Mouse (Mus musculus) hindbrain, embryonic 12.5 days (tissue): ENCODE measurements around the gene Rcl1. TPM values are rescaled to one million over a fixed set of nuclear protein-coding genes. Genes with fewer than 3 reads are reported as not detected.

Experiments
- ATAC-seq: fragments of 200-750 bp; cut with Nextera tagmentation; 2 replicates; pipeline ENCODE4 v1.8.0; 2017; ENCODE audit warnings: moderate TSS enrichment; ENCODE audit not compliant: low FRiP score
- H3K27ac ChIP-seq: fragments of 300-500 bp; sonication (generic); 2 replicates; pipeline ENCODE4 v1.5.1; 2016; ENCODE audit warnings: mild to moderate bottlenecking
- H3K27me3 ChIP-seq: fragments of 300-500 bp; sonication (generic); 2 replicates; pipeline ENCODE4 v1.6.1; 2016; ENCODE audit warnings: mild to moderate bottlenecking
- H3K36me3 ChIP-seq: fragments of 300-500 bp; sonication (generic); 2 replicates; pipeline ENCODE4 v1.6.1; 2016; ENCODE audit warnings: mild to moderate bottlenecking
- H3K4me1 ChIP-seq: fragments of 300-500 bp; sonication (generic); 2 replicates; pipeline ENCODE4 v1.6.1; 2016
- H3K4me2 ChIP-seq: fragments of 300-500 bp; sonication (generic); replicated peaks from 2 replicates; pipeline ENCODE4 v1.6.1; 2016; ENCODE audit warnings: mild to moderate bottlenecking
- H3K4me3 ChIP-seq: fragments of 300-500 bp; sonication (generic); 2 replicates; pipeline ENCODE4 v1.5.1; 2016; ENCODE audit warnings: mild to moderate bottlenecking
- H3K9ac ChIP-seq: fragments of 300-500 bp; sonication (generic); 2 replicates; pipeline ENCODE4 v1.6.1; 2016; ENCODE audit warnings: mild to moderate bottlenecking, moderate library complexity
- H3K9me3 ChIP-seq: fragments of 300-500 bp; sonication (generic); replicated peaks from 2 replicates; pipeline ENCODE4 v1.6.1; 2016; ENCODE audit warnings: mild to moderate bottlenecking
- WGBS: fragments of 180-500 bp; shearing (Covaris S2); methylation state at CpG from one replicate; pipeline ENCODE4 v1.1.7; 2016; 5-methylcytosine and 5-hydroxymethylcytosine counted together
- polyA plus RNA-seq: library from polyadenylated mRNA; unstranded; fragments of >200 nt; fragmentation: Nextera tagmentation; extraction: Ambion mirVana; gene quantifications from 2 replicates; pipeline ENCODE4 v1.2.1, GENCODE M21; 2016

Gene Rcl1
- 33.0 and 37.7 TPM in 2 replicates for polyA plus RNA-seq

- Histone ChIP-seq H3K4me1 (peaks cover 11% of the 10 kb centered on the region), H3K36me3 (no peaks in the 10 kb centered on the region), H3K9ac (peak within 1 kb of the TSS; percentile 78), H3K9me3 (no peaks in the 10 kb centered on the region), H3K4me2 (peak within 1 kb of the TSS; percentile 84), H3K4me3 (peak within 1 kb of the TSS; percentile 91), H3K27ac (peak within 1 kb of the TSS; percentile 74), H3K27me3 (no peaks in the 10 kb centered on the region; the same call in 1 of the 2 replicates)
- peak; percentile 100 for ATAC-seq
- WGBS: under 1% methylated on average over 58 of the region's 58 CpGs
These were observed at the start of gene Rcl1 for GRCm38 (mm10) chr19:29100874-29101542. Gene Rcl1, plus strand, starts transcription at chr19:29101375.

GRCm38 (mm10) chr19:29052786-29053185 is 48.4 kb upstream of the Rcl1 start:
- no peaks in the 10 kb centered on the region for H3K27me3 ChIP-seq
- no peaks in the 10 kb centered on the region for H3K36me3 ChIP-seq
- no peaks in the 10 kb centered on the region for H3K9me3 ChIP-seq
- WGBS: 90% methylated on average over 12 of the region's 12 CpGs
- no peak for ATAC-seq
- no peak overlapping the region for H3K27ac ChIP-seq
- no peak overlapping the region for H3K4me2 ChIP-seq
- no peak overlapping the region for H3K4me3 ChIP-seq
- H3K4me1 ChIP-seq: 0 out of 2 replicates have a peak, but pooled peaks cover 3% of the 10 kb centered on the region
- no peak overlapping the region for H3K9ac ChIP-seq

GRCm38 (mm10) chr19:29054594-29054993 is 46.6 kb upstream of the Rcl1 start:
- no peak for ATAC-seq
- Histone ChIP-seq H3K4me1 (no peaks in the 10 kb centered on the region), H3K4me2 (no peak overlapping the region), H3K27ac (no peak overlapping the region), H3K36me3 (no peaks in the 10 kb centered on the region), H3K9me3 (no peaks in the 10 kb centered on the region), H3K9ac (no peak overlapping the region), H3K27me3 (no peaks in the 10 kb centered on the region), H3K4me3 (no peak overlapping the region)
- 76% methylated on average over 6 of the region's 6 CpGs for WGBS

- Histone ChIP-seq H3K27me3 (no peaks in the 10 kb centered on the region), H3K4me3 (no peak overlapping the region), H3K4me2 (no peak overlapping the region), H3K27ac (no peak overlapping the region), H3K9ac (no peak overlapping the region), H3K9me3 (no peaks in the 10 kb centered on the region), H3K4me1 (no peaks in the 10 kb centered on the region), H3K36me3 (no peaks in the 10 kb centered on the region)
- 84% methylated on average over 4 of the region's 4 CpGs for WGBS
- no peak for ATAC-seq
These were observed 45.7 kb upstream of the Rcl1 start for GRCm38 (mm10) chr19:29055469-29055868.

- Histone ChIP-seq H3K4me3 (no peak overlapping the region), H3K4me2 (no peak overlapping the region), H3K27me3 (no peaks in the 10 kb centered on the region), H3K9ac (no peak overlapping the region), H3K9me3 (no peaks in the 10 kb centered on the region), H3K36me3 (no peaks in the 10 kb centered on the region), H3K27ac (no peak overlapping the region), H3K4me1 (no peaks in the 10 kb centered on the region)
- 85% methylated on average over 5 of the region's 5 CpGs for WGBS
- ATAC-seq: no peak
These were observed 42.4 kb upstream of the Rcl1 start for GRCm38 (mm10) chr19:29058741-29059140.

GRCm38 (mm10) chr19:29059688-29060087 is 41.5 kb upstream of the Rcl1 start:
- no peak for ATAC-seq

GRCm38 (mm10) chr19:29060299-29060698 is 40.9 kb upstream of the Rcl1 start:
- no peak overlapping the region for H3K4me2 ChIP-seq
- H3K4me1 ChIP-seq: no peaks in the 10 kb centered on the region
- H3K9me3 ChIP-seq: no peaks in the 10 kb centered on the region
- ATAC-seq: no peak
- 25% methylated on average over 6 of the region's 6 CpGs for WGBS
- H3K36me3 ChIP-seq: no peaks in the 10 kb centered on the region
- no peak overlapping the region for H3K4me3 ChIP-seq
- no peak overlapping the region for H3K27ac ChIP-seq
- H3K27me3 ChIP-seq: no peaks in the 10 kb centered on the region
- H3K9ac ChIP-seq: no peak overlapping the region

More at GRCm38 (mm10) chr19:29059688-29060087, 41.5 kb upstream of the Rcl1 start:
- H3K27me3 ChIP-seq: no peaks in the 10 kb centered on the region
- H3K27ac ChIP-seq: no peak overlapping the region
- H3K4me2 ChIP-seq: no peak overlapping the region
- no peak overlapping the region for H3K9ac ChIP-seq
- no peaks in the 10 kb centered on the region for H3K4me1 ChIP-seq
- 87% methylated on average over 2 of the region's 2 CpGs for WGBS
- H3K9me3 ChIP-seq: no peaks in the 10 kb centered on the region
- no peak overlapping the region for H3K4me3 ChIP-seq
- no peaks in the 10 kb centered on the region for H3K36me3 ChIP-seq

- ATAC-seq: no peak
- no peak overlapping the region for H3K4me3 ChIP-seq
- H3K27ac ChIP-seq: no peak overlapping the region
- no peaks in the 10 kb centered on the region for H3K4me1 ChIP-seq
- no peak overlapping the region for H3K9ac ChIP-seq
- H3K36me3 ChIP-seq: no peaks in the 10 kb centered on the region
- no peaks in the 10 kb centered on the region for H3K9me3 ChIP-seq
- no peaks in the 10 kb centered on the region for H3K27me3 ChIP-seq
- WGBS: 81% methylated on average over 5 of the region's 5 CpGs
- no peak overlapping the region for H3K4me2 ChIP-seq
These were observed 38.2 kb upstream of the Rcl1 start for GRCm38 (mm10) chr19:29063009-29063408.

- no peak overlapping the region for H3K9ac ChIP-seq
- no peaks in the 10 kb centered on the region for H3K4me1 ChIP-seq
- WGBS: 19% methylated on average over 18 of the region's 18 CpGs
- H3K4me2 ChIP-seq: peak overlapping the region; percentile 41
- no peaks in the 10 kb centered on the region for H3K27me3 ChIP-seq
- H3K36me3 ChIP-seq: no peaks in the 10 kb centered on the region
- no peak overlapping the region for H3K4me3 ChIP-seq
- peak; percentile 89 for ATAC-seq
- no peaks in the 10 kb centered on the region for H3K9me3 ChIP-seq
- no peak overlapping the region for H3K27ac ChIP-seq
These were observed 37.4 kb upstream of the Rcl1 start for GRCm38 (mm10) chr19:29063577-29064363.

GRCm38 (mm10) chr19:29064451-29065102 is 36.6 kb upstream of the Rcl1 start:
- 0 out of 2 replicates have a peak overlapping the region, but pooled peaks have one; percentile 31 for H3K4me2 ChIP-seq
- no peak overlapping the region for H3K9ac ChIP-seq
- WGBS: 70% methylated on average over 9 of the region's 9 CpGs
- H3K27me3 ChIP-seq: no peaks in the 10 kb centered on the region
- no peak; the same call in 1 of the 2 replicates for ATAC-seq
- no peak overlapping the region for H3K27ac ChIP-seq
- no peaks in the 10 kb centered on the region for H3K36me3 ChIP-seq
- H3K9me3 ChIP-seq: no peaks in the 10 kb centered on the region
- no peak overlapping the region for H3K4me3 ChIP-seq
- H3K4me1 ChIP-seq: no peaks in the 10 kb centered on the region

GRCm38 (mm10) chr19:29066981-29067471 is 34.1 kb upstream of the Rcl1 start:
- no peak for ATAC-seq
- Histone ChIP-seq H3K4me2 (peak overlapping the region; percentile 38), H3K9me3 (no peaks in the 10 kb centered on the region), H3K27ac (no peak overlapping the region), H3K4me3 (peak overlapping the region; percentile 6; the same call in 1 of the 2 replicates), H3K36me3 (no peaks in the 10 kb centered on the region), H3K27me3 (no peaks in the 10 kb centered on the region), H3K9ac (no peak overlapping the region), H3K4me1 (no peaks in the 10 kb centered on the region)
- WGBS: 17% methylated on average over 11 of the region's 11 CpGs

- 86% methylated on average over 5 of the region's 5 CpGs for WGBS
- Histone ChIP-seq H3K27ac (no peak overlapping the region), H3K4me3 (no peak overlapping the region), H3K36me3 (no peaks in the 10 kb centered on the region), H3K27me3 (no peaks in the 10 kb centered on the region), H3K4me1 (no peaks in the 10 kb centered on the region), H3K9me3 (no peaks in the 10 kb centered on the region), H3K9ac (no peak overlapping the region), H3K4me2 (no peak overlapping the region)
- ATAC-seq: no peak
These were observed 32.0 kb upstream of the Rcl1 start for GRCm38 (mm10) chr19:29069195-29069594.
